Mouse (Mus musculus): ENCODE data around the gene Acot4.

GRCm38 (mm10) chr12:84063228-84063627, 25.0 kb downstream of the Acot4 start:
- TF ChIP-seq CTCF (IDR thresholded peaks at IDR 0.05) (peak; percentile 50), EP300 (IDR thresholded peaks at IDR 0.05) (no peak)
